Mouse (Mus musculus) CD4-positive, CD25-positive, alpha-beta regulatory T cell (primary cell): ENCODE measurements around the gene Ms4a6b. TPM values are rescaled to one million over a fixed set of nuclear protein-coding genes. Genes with fewer than 3 reads are reported as not detected.

Experiments used
- polyA plus RNA-seq: library from polyadenylated mRNA; unstranded; fragments of 100-300 nt; shearing (Covaris generic); gene quantifications from one replicate; pipeline ENCODE4 v1.2.1, GENCODE M21; 2017

Gene Ms4a6b
- polyA plus RNA-seq, result 932 TPM

GRCm38 (mm10) chr19:11516246-11516645, at the start of gene Ms4a6b:
Ms4a6b (plus strand) TSS chr19:11516512.

GRCm38 (mm10) chr19:11469215-11469614, 47.1 kb upstream of the Ms4a6b start, which contains the start of gene Ms4a6c:
Ms4a6c (plus strand) TSS chr19:11469366.

DNA sequence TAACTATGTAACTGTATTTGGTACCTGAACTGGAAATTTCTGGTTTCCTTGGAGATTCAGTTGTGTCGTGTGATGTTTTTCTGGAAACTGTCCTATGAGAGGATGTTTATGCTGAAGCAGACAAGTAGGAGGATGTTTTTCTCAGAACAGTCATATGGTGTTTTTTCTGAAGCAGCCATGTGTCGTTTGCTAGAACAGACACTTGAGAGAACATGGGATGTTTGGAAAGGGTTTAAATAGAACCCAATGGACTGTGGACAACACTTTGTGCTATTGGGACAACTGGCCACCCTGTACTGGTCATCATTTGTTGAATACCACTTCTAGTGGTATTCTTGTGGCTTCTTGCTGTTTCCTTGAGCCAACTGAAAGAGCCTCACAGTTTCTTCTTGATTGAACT, 30.6 kb upstream of the Ms4a6b start, which contains the start of gene Gm8369:
TSS of gene Gm8369 (plus strand) at position 193 of the 400 bp plus-strand sequence.

DNA sequence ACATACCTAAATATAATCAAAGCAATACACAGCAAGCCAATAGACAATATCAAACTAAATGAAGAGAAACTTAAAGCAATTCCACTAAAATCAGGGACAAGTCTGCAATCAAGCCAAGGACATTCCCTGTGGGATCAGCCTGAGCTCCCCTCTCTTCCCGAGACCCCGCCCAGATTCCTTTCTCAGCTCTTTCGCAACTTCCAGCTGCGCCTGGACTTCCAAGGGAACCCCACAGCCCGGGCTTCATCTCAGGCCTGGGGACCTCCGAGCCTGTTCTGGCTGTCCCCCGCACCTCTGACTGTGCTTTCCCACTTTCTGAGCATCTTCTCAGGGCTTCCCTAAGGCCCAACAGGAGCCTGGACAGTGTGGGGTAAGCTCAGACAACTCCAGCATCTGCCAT, 20.3 kb downstream of the Ms4a6b start, which contains the start of gene Ms4a4d:
TSS of gene Ms4a4d (plus strand) at position 209 of the 400 bp plus-strand sequence.

Other genes with a start within 250 kb of the Ms4a6b start
- not detected for gene Ms4a5, start 232.6 kb upstream of the Ms4a6b start, polyA plus RNA-seq
- 0.07 TPM for gene Ms4a14, start 202.1 kb upstream of the Ms4a6b start, polyA plus RNA-seq
- 0.28 TPM for gene Ms4a7, start 180.4 kb upstream of the Ms4a6b start, polyA plus RNA-seq
- 1.1 TPM for gene Ms4a4a, start 141.0 kb upstream of the Ms4a6b start, polyA plus RNA-seq
- 88.3 TPM for gene Ms4a4c, start 111.7 kb upstream of the Ms4a6b start, polyA plus RNA-seq
- gene Ms4a4b, start 73.0 kb upstream of the Ms4a6b start, polyA plus RNA-seq, result 3,157 TPM
- 11.8 TPM for gene Ms4a6c, start 47.1 kb upstream of the Ms4a6b start, polyA plus RNA-seq
- gene Gm8369, start 30.6 kb upstream of the Ms4a6b start, polyA plus RNA-seq, result 403 TPM
- 1.6 TPM for gene Ms4a4d, start 20.3 kb downstream of the Ms4a6b start, polyA plus RNA-seq
- gene Ms4a6d, start 88.3 kb downstream of the Ms4a6b start, polyA plus RNA-seq, result 7.8 TPM
- gene Ms4a2, start 107.2 kb downstream of the Ms4a6b start, polyA plus RNA-seq, result 0.31 TPM
- gene Ms4a3, start 124.3 kb downstream of the Ms4a6b start, polyA plus RNA-seq, result not detected
- gene Oosp2, start 144.0 kb downstream of the Ms4a6b start, polyA plus RNA-seq, result not detected
- gene Oosp1, start 174.6 kb downstream of the Ms4a6b start, polyA plus RNA-seq, result not detected
- gene Oosp3, start 180.5 kb downstream of the Ms4a6b start, polyA plus RNA-seq, result not detected
- not detected for gene Gif, start 231.0 kb downstream of the Ms4a6b start, polyA plus RNA-seq